Mouse (Mus musculus) kidney, embryonic 16.5 days (tissue): ENCODE results near the gene Znhit3. TPM values are rescaled to one million over a fixed set of nuclear protein-coding genes. Genes with fewer than 3 reads are reported as not detected.
A peak's percentile ranks its signal among the peaks of the same experiment; 100 is the strongest.

Source experiments
- ATAC-seq: fragments of 200-750 bp; cut with Nextera tagmentation; 2 replicates; pipeline ENCODE4 v1.8.0; 2017; ENCODE audit warnings: moderate TSS enrichment; ENCODE audit not compliant: low FRiP score, low TSS enrichment
- H3K27ac ChIP-seq: fragments of 300-500 bp; sonication (generic); 2 replicates; pipeline ENCODE4 v1.5.1; 2014; ENCODE audit warnings: low read length
- H3K27me3 ChIP-seq: fragments of 300-500 bp; sonication (generic); 2 replicates; pipeline ENCODE4 v1.6.1; 2014; ENCODE audit warnings: low read length, control low read depth, mixed read lengths; ENCODE audit not compliant: insufficient read depth
- H3K36me3 ChIP-seq: fragments of 300-500 bp; sonication (generic); 2 replicates; pipeline ENCODE4 v1.6.1; 2014; ENCODE audit warnings: low read length, control low read depth, mixed read lengths; ENCODE audit not compliant: insufficient read depth
- H3K4me1 ChIP-seq: fragments of 300-500 bp; sonication (generic); 2 replicates; pipeline ENCODE4 v1.6.1; 2014; ENCODE audit warnings: low read length, control low read depth, mixed read lengths; ENCODE audit not compliant: insufficient read depth
- H3K4me2 ChIP-seq: fragments of 300-500 bp; sonication (generic); replicated peaks from 2 replicates; pipeline ENCODE4 v1.6.1; 2014; ENCODE audit warnings: low read depth, low read length
- H3K4me3 ChIP-seq: fragments of 300-500 bp; sonication (generic); 2 replicates; pipeline ENCODE4 v1.5.1; 2014; ENCODE audit warnings: mild to moderate bottlenecking, low read length
- H3K9ac ChIP-seq: fragments of 300-500 bp; sonication (generic); replicated peaks from 2 replicates; pipeline ENCODE4 v1.6.1; 2014; ENCODE audit warnings: low read length
- H3K9me3 ChIP-seq: fragments of 300-500 bp; sonication (generic); 2 replicates; pipeline ENCODE4 v1.6.1; 2016; ENCODE audit warnings: low read length, control low read depth
- WGBS: fragments of 180-500 bp; shearing (Covaris S2); extraction: QIAGEN DNeasy Blood & Tissue Kit; methylation state at CpG from one replicate; pipeline ENCODE4 v1.1.7; 2014; 5-methylcytosine and 5-hydroxymethylcytosine counted together
- microRNA-seq: library from miRNA; unstranded; fragments of <30 nt; microRNA quantifications from one replicate; pipeline ENCODE4, GENCODE M21; 2016
- polyA plus RNA-seq: library from polyadenylated mRNA; unstranded; fragments of >200 nt; fragmentation: Nextera tagmentation; extraction: Ambion mirVana; gene quantifications from 2 replicates; pipeline ENCODE4 v1.2.1, GENCODE M21; 2015

Znhit3 gene
- polyA plus RNA-seq, 1 experiment from 2014 or later: 57.6 TPM

DNA sequence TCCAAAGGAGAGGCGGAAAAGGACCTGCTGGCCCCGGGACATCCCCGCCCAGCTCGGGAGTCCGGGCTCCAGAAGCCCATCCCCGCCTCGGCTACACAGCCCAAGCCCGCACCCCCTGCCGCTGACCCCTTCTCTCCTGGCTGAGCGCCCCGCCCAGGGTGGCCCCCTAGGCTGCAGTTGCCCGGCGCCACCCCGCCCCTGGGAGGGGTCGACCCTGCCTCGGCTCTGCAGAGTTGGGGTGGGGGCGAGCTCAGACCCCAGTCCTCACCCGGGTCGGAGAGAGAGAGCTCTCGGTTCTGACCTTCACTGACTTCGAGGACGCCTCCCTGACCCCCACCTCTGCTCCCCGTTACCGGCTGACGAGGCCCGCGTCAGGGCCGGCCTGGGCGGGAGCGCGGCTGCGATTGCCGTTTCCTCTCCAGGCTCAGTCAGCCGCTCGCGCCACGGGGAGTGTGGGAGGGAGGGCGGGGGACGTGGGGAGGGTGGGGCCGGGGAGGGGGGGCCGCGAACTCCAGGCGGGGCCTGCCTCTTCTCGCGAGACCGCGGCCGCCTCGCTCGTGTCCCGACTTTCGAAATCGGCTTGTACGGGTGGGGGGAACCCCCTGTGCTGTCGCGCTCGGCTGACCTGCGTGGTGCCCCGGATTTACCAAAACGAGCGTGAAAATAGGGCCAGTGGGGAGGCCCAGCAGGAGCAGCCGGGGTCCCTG is 45.7 kb downstream of the Znhit3 start, which contains the start of gene Ggnbp2:
Gene Ggnbp2 (minus strand): TSS at position 481 of the 707 bp plus-strand sequence.
- H3K4me3 ChIP-seq: peak within 1 kb of the TSS; percentile 97
- under 1% methylated on average over 44 of the region's 62 CpGs for WGBS
- H3K27ac ChIP-seq: peak within 1 kb of the TSS; percentile 99
- peak within 1 kb of the TSS; percentile 97 for H3K9ac ChIP-seq
- H3K9me3 ChIP-seq: no peaks in the 10 kb centered on the region
- H3K27me3 ChIP-seq: no peaks in the 10 kb centered on the region
- peak within 1 kb of the TSS; percentile 83 for H3K4me2 ChIP-seq
- peaks cover 24% of the 10 kb centered on the region for H3K4me1 ChIP-seq
- ATAC-seq: peak; percentile 92
- no peaks in the 10 kb centered on the region for H3K36me3 ChIP-seq

- under 1% methylated on average over 58 of the region's 61 CpGs for WGBS
Measured at GRCm38 (mm10) chr11:84869537-84870232, 46.5 kb downstream of the Znhit3 start.

DNA sequence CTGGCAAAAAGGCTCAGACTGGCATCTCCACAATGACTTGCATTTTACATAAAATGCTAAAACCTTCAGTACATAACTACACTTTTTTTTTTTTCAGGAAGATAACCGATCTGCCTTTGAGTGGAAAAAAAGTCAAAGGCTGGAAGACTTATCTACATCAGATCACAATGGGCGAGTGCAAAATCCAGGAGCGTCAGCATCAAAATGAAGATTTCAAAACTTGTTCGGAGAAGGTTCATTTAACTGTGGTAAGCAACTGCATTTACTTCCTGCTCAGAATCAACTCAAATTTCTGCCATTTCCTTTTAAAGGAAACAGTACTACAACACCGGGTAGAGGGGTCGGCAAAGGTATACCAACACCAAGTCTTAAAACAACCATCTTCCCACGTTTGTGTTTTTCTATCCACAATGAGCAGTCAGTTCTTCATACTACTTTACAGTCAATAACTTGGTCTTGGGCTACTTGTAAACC is 47.3 kb downstream of the Znhit3 start:
- H3K4me2 ChIP-seq: peak overlapping the region; percentile 83
- H3K4me3 ChIP-seq: peak overlapping the region; percentile 97
- no peaks in the 10 kb centered on the region for H3K36me3 ChIP-seq
- 8% methylated on average over 7 of the region's 7 CpGs for WGBS
- peak overlapping the region; percentile 97 for H3K27ac ChIP-seq
- H3K4me1 ChIP-seq: peaks cover 30% of the 10 kb centered on the region
- H3K9ac ChIP-seq: peak overlapping the region; percentile 97
- H3K9me3 ChIP-seq: no peaks in the 10 kb centered on the region
- ATAC-seq: no peak
- no peaks in the 10 kb centered on the region for H3K27me3 ChIP-seq

More at GRCm38 (mm10) chr11:84869537-84870232, 46.5 kb downstream of the Znhit3 start:
- peak overlapping the region; percentile 97 for H3K4me3 ChIP-seq
- peak overlapping the region; percentile 97 for H3K9ac ChIP-seq
- H3K9me3 ChIP-seq: no peaks in the 10 kb centered on the region
- peak overlapping the region; percentile 97 for H3K27ac ChIP-seq
- H3K27me3 ChIP-seq: no peaks in the 10 kb centered on the region
- ATAC-seq: peak; percentile 77
- H3K36me3 ChIP-seq: no peaks in the 10 kb centered on the region
- peaks cover 30% of the 10 kb centered on the region for H3K4me1 ChIP-seq
- peak overlapping the region; percentile 83 for H3K4me2 ChIP-seq

GRCm38 (mm10) chr11:84867586-84867985 is 48.6 kb downstream of the Znhit3 start:
- peak overlapping the region; percentile 27; the same call in 1 of the 2 replicates for H3K4me2 ChIP-seq

DNA sequence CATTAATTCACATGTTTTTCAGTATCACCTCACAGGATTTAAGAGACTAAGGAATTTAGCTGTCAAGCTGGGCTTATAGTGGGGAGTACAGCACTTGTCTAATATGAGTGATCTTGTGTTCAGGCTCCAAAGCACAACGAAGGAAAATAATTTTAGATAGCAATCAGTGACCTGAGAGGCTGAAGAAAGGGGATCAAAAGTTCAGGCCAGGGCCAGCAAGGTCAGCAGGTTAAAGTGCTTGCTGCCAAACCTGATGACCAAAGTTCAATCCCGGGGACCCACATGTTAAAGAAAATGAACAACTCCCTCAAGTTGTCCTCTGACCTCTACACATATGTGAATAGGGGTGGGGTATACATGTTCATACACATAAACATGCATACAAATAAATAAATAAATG is 50.9 kb downstream of the Znhit3 start:
- 51% methylated on average over 2 of the region's 2 CpGs for WGBS
- Histone ChIP-seq H3K4me2 (no peak overlapping the region), H3K36me3 (peaks cover 6% of the 10 kb centered on the region; the same call in 1 of the 2 replicates), H3K9me3 (no peaks in the 10 kb centered on the region), H3K9ac (no peak overlapping the region), H3K4me1 (peaks cover 27% of the 10 kb centered on the region), H3K4me3 (no peak overlapping the region), H3K27ac (no peak overlapping the region), H3K27me3 (no peaks in the 10 kb centered on the region)
- ATAC-seq: no peak

More at GRCm38 (mm10) chr11:84867586-84867985, 48.6 kb downstream of the Znhit3 start:
- no peak overlapping the region for H3K4me3 ChIP-seq
- H3K36me3 ChIP-seq: no peaks in the 10 kb centered on the region
- ATAC-seq: no peak
- no peaks in the 10 kb centered on the region for H3K27me3 ChIP-seq
- H3K9me3 ChIP-seq: no peaks in the 10 kb centered on the region
- H3K27ac ChIP-seq: no peak overlapping the region
- H3K4me1 ChIP-seq: peaks cover 30% of the 10 kb centered on the region
- WGBS: 76% methylated on average over 2 of the region's 2 CpGs
- no peak overlapping the region for H3K9ac ChIP-seq

Small RNA genes within 50 kb of the gene (microRNA-seq; reads per million reads assigned to microRNA genes)
- gene Gm23564: not detected

Other genes with a start within 250 kb of the Znhit3 start
- 12.3 and 15.5 TPM in 2 replicates for gene Mrm1, start 96.9 kb downstream of the Znhit3 start, polyA plus RNA-seq
- gene Dhrs11, start 87.4 kb downstream of the Znhit3 start, polyA plus RNA-seq: 13.1 and 14.9 TPM in 2 replicates
- gene Ggnbp2, start 45.5 kb downstream of the Znhit3 start, polyA plus RNA-seq: 62.6 and 63.3 TPM in 2 replicates
- gene Myo19, start 36.2 kb downstream of the Znhit3 start, polyA plus RNA-seq: 11.8 and 13.9 TPM in 2 replicates
- 3.8 and 4.3 TPM in 2 replicates for gene Pigw, start 36.1 kb downstream of the Znhit3 start, polyA plus RNA-seq
- 86.5 and 95.7 TPM in 2 replicates for gene Car4, start 41.4 kb upstream of the Znhit3 start, polyA plus RNA-seq
- 3.6 and 4.6 TPM in 2 replicates for gene Usp32, start 223.8 kb upstream of the Znhit3 start, polyA plus RNA-seq